Comparison of ENCODE assay signal across 10 mouse cellular contexts in genomic region chr3:130172764-130173163, GRCm38 (mm10). TPM values are rescaled to one million over a fixed set of nuclear protein-coding genes. Genes with fewer than 3 reads are reported as not detected.
A peak's percentile ranks its signal among the peaks of the same experiment; 100 is the strongest.
DNase-seq lines count a peak whose midpoint lies in the region; ATAC-seq and TF ChIP-seq lines count a peak whose summit lies in the region.
"Had no signal": no experiment of that assay in that cellular context is flagged by ENCODE, and none has a peak within 500 bp of the region (broad histone marks: within the 10 kb centered on the region; RNA-seq: fewer than 3 reads in every experiment).

No protein-coding gene starts in this region.

- ATAC-seq in heart, embryonic 13.5 days (ENCODE audit: extremely low read depth, insufficient number of reproducible peaks, low FRiP score, low TSS enrichment), result no peak
- ATAC-seq in neural tube, embryonic 15.5 days (ENCODE audit: low FRiP score), result no peak
- no peak for ATAC-seq in forebrain, embryonic 14.5 days
- ATAC-seq in CD4-positive, CD25-positive, alpha-beta regulatory T cell, adult 4 months, result no peak

- no peak overlapping the region for H3K9ac ChIP-seq in heart, embryonic 13.5 days
- no peak overlapping the region for H3K9ac ChIP-seq in neural tube, embryonic 15.5 days (replicated peaks)
- no peak overlapping the region for H3K9ac ChIP-seq in forebrain, embryonic 14.5 days (ENCODE audit: low read length)

- no peak for TF ChIP-seq CTCF in kidney, adult 2 months (conservative IDR thresholded peaks at IDR 0.05; ENCODE audit: insufficient read depth, insufficient read length, low read depth, low read length)

- 54% methylated on average over 17 of the region's 17 CpGs for WGBS in heart, embryonic 13.5 days
- 50% methylated on average over 17 of the region's 17 CpGs for WGBS in kidney, adult 2 months
- WGBS in neural tube, embryonic 15.5 days, result 73% methylated on average over 17 of the region's 17 CpGs
- WGBS in forebrain, embryonic 14.5 days, result 85% methylated on average over 17 of the region's 17 CpGs

- DNase-seq in retina, postnatal 1 day, result peak; percentile 36
- DNase-seq in retina, embryonic 14.5 days (ENCODE audit: low spot score), result no peak
- peak; percentile 50 for DNase-seq in kidney, adult 2 months
- no peak for DNase-seq in forebrain, embryonic 14.5 days (ENCODE audit: low spot score)
- no peak for DNase-seq in frontal cortex, adult 2 months (ENCODE audit: extremely low spot score in 1 of 2, low spot score in 1 of 2)
- DNase-seq: cerebellum, postnatal 14 days; gastrocnemius, postnatal 36 days had no signal

- peak overlapping the region; percentile 5; the same call in 1 of the 2 replicates for H3K27ac ChIP-seq in heart, embryonic 13.5 days (replicated peaks)
- no peak overlapping the region for H3K27ac ChIP-seq in kidney, adult 2 months (ENCODE audit: insufficient read depth, low read depth, low read length)
- H3K27ac ChIP-seq in neural tube, embryonic 15.5 days (replicated peaks), result no peak overlapping the region
- no peak overlapping the region for H3K27ac ChIP-seq in forebrain, embryonic 14.5 days (ENCODE audit: low read depth, low read length)

- H3K9me3 ChIP-seq in heart, embryonic 13.5 days, result 0 out of 2 replicates have a peak, but pooled peaks cover 7% of the 10 kb centered on the region
- no peaks in the 10 kb centered on the region for H3K9me3 ChIP-seq in neural tube, embryonic 15.5 days (replicated peaks)
- no peaks in the 10 kb centered on the region for H3K9me3 ChIP-seq in forebrain, embryonic 14.5 days (replicated peaks; ENCODE audit: control insufficient read depth, low read length)

- no peaks in the 10 kb centered on the region for H3K36me3 ChIP-seq in heart, embryonic 13.5 days
- H3K36me3 ChIP-seq in kidney, adult 2 months (ENCODE audit: control insufficient read depth, insufficient read depth, low read length), result no peaks in the 10 kb centered on the region
- H3K36me3 ChIP-seq in neural tube, embryonic 15.5 days, result no peaks in the 10 kb centered on the region
- H3K36me3 ChIP-seq in forebrain, embryonic 14.5 days (ENCODE audit: control insufficient read depth, insufficient read depth, low read length), result no peaks in the 10 kb centered on the region

- H3K27me3 ChIP-seq in heart, embryonic 13.5 days (replicated peaks), result no peaks in the 10 kb centered on the region
- H3K27me3 ChIP-seq in kidney, adult 2 months (replicated peaks; ENCODE audit: control insufficient read depth, insufficient read depth, low read length), result no peaks in the 10 kb centered on the region
- H3K27me3 ChIP-seq in neural tube, embryonic 15.5 days (replicated peaks), result no peaks in the 10 kb centered on the region
- H3K27me3 ChIP-seq in forebrain, embryonic 14.5 days (replicated peaks; ENCODE audit: control insufficient read depth, insufficient read depth, low read length), result no peaks in the 10 kb centered on the region

- H3K4me1 ChIP-seq in heart, embryonic 13.5 days, result no peaks in the 10 kb centered on the region
- H3K4me1 ChIP-seq in kidney, adult 2 months (ENCODE audit: control insufficient read depth, insufficient read depth, low read length), result no peaks in the 10 kb centered on the region
- no peaks in the 10 kb centered on the region for H3K4me1 ChIP-seq in neural tube, embryonic 15.5 days
- no peaks in the 10 kb centered on the region for H3K4me1 ChIP-seq in forebrain, embryonic 14.5 days (ENCODE audit: control insufficient read depth, insufficient read depth, low read length)

- H3K4me3 ChIP-seq in heart, embryonic 13.5 days, result no peak overlapping the region
- H3K4me3 ChIP-seq in kidney, adult 2 months (ENCODE audit: insufficient read depth, low read depth, low read length), result peak overlapping the region; percentile 37; the same call in 1 of the 2 replicates
- H3K4me3 ChIP-seq in neural tube, embryonic 15.5 days (replicated peaks), result 0 out of 2 replicates have a peak overlapping the region, but pooled peaks have one; percentile 4
- H3K4me3 ChIP-seq in forebrain, embryonic 14.5 days (ENCODE audit: low read depth, low read length), result no peak overlapping the region

- peak overlapping the region; percentile 32; the same call in 1 of the 2 replicates for H3K4me2 ChIP-seq in heart, embryonic 13.5 days
- H3K4me2 ChIP-seq in neural tube, embryonic 15.5 days, result peak overlapping the region; percentile 15; the same call in 1 of the 2 replicates
- H3K4me2 ChIP-seq in forebrain, embryonic 14.5 days (ENCODE audit: low read length), result no peak overlapping the region

- no peak for TF ChIP-seq POLR2A in kidney, adult 2 months (IDR thresholded peaks at IDR 0.05; ENCODE audit: low read depth, low read length)

RNA-seq across cellular contexts. Expression of gene Col25a1, which starts 41.5 kb away (rescaled TPM):
- polyA plus RNA-seq in heart, embryonic 13.5 days (2015; fragmentation: Nextera tagmentation; extraction: Ambion mirVana), result 1.9 and 2.0 TPM in 2 replicates
- 0.06 and 0.08 TPM in 2 replicates for polyA plus RNA-seq in kidney, adult 2 months (2012; rRNA removed)
- polyA plus RNA-seq in neural tube, embryonic 15.5 days (2015; fragmentation: Nextera tagmentation; extraction: Ambion mirVana), result 5.2 and 6.9 TPM in 2 replicates
- polyA plus RNA-seq in forebrain, embryonic 14.5 days (2014; fragmentation: Nextera tagmentation; extraction: Ambion mirVana), result 2.5 and 3.4 TPM in 2 replicates
- 9.7 and 12.2 TPM in 2 replicates for polyA plus RNA-seq in frontal cortex, adult 2 months (2012; rRNA removed)
- under 1 TPM in 1 of 2 experiments, not detected in 1; 0.08 TPM for polyA plus RNA-seq in CD4-positive, CD25-positive, alpha-beta regulatory T cell, adult 4 months (2017; shearing (Covaris generic))

Comparison
In these comparisons a context has a peak if more than half of its experiments do, and no peak if none do; other contexts are left out.
1. DNase-seq: peak in retina, postnatal 1 day (single experiment) and kidney, adult 2 months (single experiment); none in retina, embryonic 14.5 days (single experiment), forebrain, embryonic 14.5 days (single experiment) and frontal cortex, adult 2 months (0 of 2).
2. H3K4me3 ChIP-seq: peak in kidney, adult 2 months (single experiment) and neural tube, embryonic 15.5 days (single experiment); none in heart, embryonic 13.5 days (single experiment) and forebrain, embryonic 14.5 days (single experiment).